Mouse (Mus musculus) ES-E14 (cell line): ENCODE results near the gene Ddx23. TPM values are rescaled to one million over a fixed set of nuclear protein-coding genes. Genes with fewer than 3 reads are reported as not detected.

ENCODE experiments used
- DNase-seq: peaks from one replicate; pipeline ENCODE4 v3.0.0-alpha.2; 2013; ENCODE audit warnings: low read depth, low spot score
- H3K27ac ChIP-seq: 2 replicates; pipeline ENCODE4 v1.5.1; 2012; ENCODE audit warnings: low read depth, mild to moderate bottlenecking, low read length, moderate library complexity, mixed read lengths; ENCODE audit not compliant: poor library complexity, insufficient read depth, severe bottlenecking
- H3K36me3 ChIP-seq: 2 replicates; pipeline ENCODE4 v1.6.1; 2012; ENCODE audit warnings: mild to moderate bottlenecking, low read length, moderate library complexity, mixed read lengths; ENCODE audit not compliant: control insufficient read depth, poor library complexity, insufficient read depth, severe bottlenecking
- H3K4me1 ChIP-seq, 2 experiments: fragments of 150-350 bp in 1 of 2; sonication (generic) in 1 of 2; 2 replicates each; pipeline ENCODE4 v1.6.1; 2012; ENCODE audit warnings: low read length in 2 of 2, mild to moderate bottlenecking in 1 of 2, mixed read lengths in 1 of 2; ENCODE audit not compliant: control insufficient read depth in 2 of 2, insufficient read depth in 2 of 2, poor library complexity in 1 of 2
- H3K4me3 ChIP-seq, 2 experiments: fragments of 150-350 bp in 1 of 2; sonication (generic) in 1 of 2; 2 replicates each; pipeline ENCODE4 v1.5.1; 2012; ENCODE audit warnings: low read length in 2 of 2, low read depth in 1 of 2, mild to moderate bottlenecking in 1 of 2, mixed read lengths in 1 of 2; ENCODE audit not compliant: insufficient read depth in 1 of 2, poor library complexity in 1 of 2, severe bottlenecking in 1 of 2
- H3K9ac ChIP-seq: 2 replicates; pipeline ENCODE4 v1.6.1; 2012; ENCODE audit warnings: low read depth, mild to moderate bottlenecking, low read length, mixed read lengths; ENCODE audit not compliant: poor library complexity, insufficient read depth, severe bottlenecking
- H3K9me3 ChIP-seq: fragments of 150-350 bp; sonication (generic); 2 replicates; pipeline ENCODE4 v1.6.1; 2012; ENCODE audit warnings: low read depth, mild to moderate bottlenecking, low read length; ENCODE audit not compliant: control insufficient read depth, insufficient read depth
- CHD2 ChIP-seq: IDR thresholded peaks from 2 replicates; pipeline ENCODE4 v1.6.1; 2014; ENCODE audit warnings: mild to moderate bottlenecking, low read depth, low read length, inconsistent platforms
- HCFC1 ChIP-seq: IDR thresholded peaks from 2 replicates; pipeline ENCODE4 v1.6.1; 2012; ENCODE audit warnings: low read length, inconsistent platforms, borderline replicate concordance; ENCODE audit not compliant: insufficient read depth
- MAFK ChIP-seq: IDR thresholded peaks from 2 replicates; pipeline ENCODE4 v1.6.1; 2014; ENCODE audit warnings: mild to moderate bottlenecking, low read depth, low read length, inconsistent platforms; ENCODE audit not compliant: insufficient read depth
- ZC3H11A ChIP-seq: IDR thresholded peaks from 2 replicates; pipeline ENCODE4 v1.6.1; 2012; ENCODE audit warnings: low read depth, mild to moderate bottlenecking, inconsistent platforms, low read length, borderline replicate concordance
- ZNF384 ChIP-seq: IDR thresholded peaks from 2 replicates; pipeline ENCODE4 v1.6.1; 2012; ENCODE audit warnings: low read depth, low read length, inconsistent platforms
- in situ Hi-C, 2 experiments: fragments of 600-800 bp; cut with MboI; formaldehyde crosslinking; loops; one replicate each; pipeline ENCODE4 v1.15.1; 2025; ENCODE audit warnings: low sequenced_read_pairs in 2 of 2, inconsistent platforms in 1 of 2; ENCODE audit not compliant: unreplicated experiment in 2 of 2
- total RNA-seq: library from RNA; depleted of rRNA; stranded (reverse); fragments of 300-350 nt; gene quantifications from 2 replicates; pipeline ENCODE4 v1.2.3, GENCODE M21; 2012

Gene Ddx23
- total RNA-seq, 1 experiment, result 147 TPM

DNA sequence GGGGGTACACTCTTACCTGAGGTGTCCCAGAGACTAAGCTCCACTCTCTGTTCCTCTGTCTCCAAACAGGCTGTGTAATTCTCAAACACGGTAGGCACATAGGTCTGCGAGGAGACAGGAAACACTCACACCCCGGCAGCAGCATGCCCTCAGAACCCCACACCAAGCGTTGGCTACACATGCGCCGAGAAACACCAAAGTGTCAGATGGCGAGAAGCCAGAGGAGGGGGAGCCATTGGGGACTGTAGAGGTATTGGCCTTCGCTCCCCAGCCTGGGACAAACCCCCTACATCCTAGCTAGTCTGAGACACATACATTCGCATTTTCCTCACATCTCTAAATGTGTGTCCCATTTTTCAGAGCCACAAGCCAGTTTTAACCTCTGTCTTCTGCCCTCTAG lies 13.8 kb upstream of the Ddx23 start:
- Histone ChIP-seq H3K9me3 (no peaks in the 10 kb centered on the region), H3K27ac (no peak overlapping the region), H3K4me3 (peak overlapping the region in 1 of 2 experiments; percentile 72; a peak in 1 of 4 replicates), H3K36me3 (peaks cover 2% of the 10 kb centered on the region; the same call in 1 of the 2 replicates), H3K9ac (no peak overlapping the region), H3K4me1 (peaks cover 2 to 13% of the 10 kb centered on the region in 2 experiments; a peak in 2 of 4 replicates)
- in situ Hi-C loops, result no loop called here
- no peak for DNase-seq
- TF ChIP-seq HCFC1 (no peak), CHD2 (no peak), MAFK (no peak), ZNF384 (no peak), ZC3H11A (no peak)

DNA sequence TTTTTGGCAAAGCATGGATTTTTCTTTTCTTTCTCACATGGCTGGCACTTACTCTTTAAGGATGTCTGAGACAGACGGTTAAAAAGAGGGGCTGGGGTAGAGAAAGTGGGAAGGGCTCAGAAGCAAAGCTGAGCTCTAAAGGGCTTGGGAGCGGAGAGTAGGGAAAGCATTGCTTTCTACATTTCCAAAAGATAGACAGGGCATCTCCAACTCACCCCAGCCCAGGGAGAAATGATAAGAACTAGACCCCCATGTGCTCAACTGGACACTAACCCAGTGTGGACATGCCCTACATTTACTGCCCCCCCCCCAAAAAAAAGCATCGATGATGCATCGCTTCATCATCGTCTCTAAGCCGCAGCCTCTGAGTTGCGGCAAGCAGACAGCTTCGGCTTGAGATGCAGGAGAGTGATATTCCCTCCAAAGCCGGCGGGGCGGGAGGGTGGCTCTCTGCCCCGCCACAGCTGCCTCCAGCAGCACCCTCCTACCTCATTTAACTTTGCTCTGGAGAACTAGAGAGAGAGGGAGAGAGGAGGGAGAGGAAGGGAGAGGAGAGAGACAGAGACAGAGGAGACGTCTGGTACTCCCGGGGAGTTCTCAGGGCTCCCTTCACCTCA lies 13.0 kb upstream of the Ddx23 start:
- H3K9ac ChIP-seq, result no peak overlapping the region; the same call in 1 of the 2 replicates
- H3K27ac ChIP-seq, result no peak overlapping the region
- DNase-seq, result no peak
- peaks cover 2 to 13% of the 10 kb centered on the region in 2 experiments; a peak in 2 of 4 replicates for H3K4me1 ChIP-seq
- H3K36me3 ChIP-seq, result peaks cover 2% of the 10 kb centered on the region; the same call in 1 of the 2 replicates
- no peaks in the 10 kb centered on the region for H3K9me3 ChIP-seq
- no peak overlapping the region; a peak in 1 of 4 replicates for H3K4me3 ChIP-seq
- in situ Hi-C loops, result no loop called here
- TF ChIP-seq ZC3H11A, result no peak
- no peak for TF ChIP-seq MAFK
- TF ChIP-seq ZNF384, result no peak
- no peak for TF ChIP-seq CHD2
- no peak for TF ChIP-seq HCFC1

DNA sequence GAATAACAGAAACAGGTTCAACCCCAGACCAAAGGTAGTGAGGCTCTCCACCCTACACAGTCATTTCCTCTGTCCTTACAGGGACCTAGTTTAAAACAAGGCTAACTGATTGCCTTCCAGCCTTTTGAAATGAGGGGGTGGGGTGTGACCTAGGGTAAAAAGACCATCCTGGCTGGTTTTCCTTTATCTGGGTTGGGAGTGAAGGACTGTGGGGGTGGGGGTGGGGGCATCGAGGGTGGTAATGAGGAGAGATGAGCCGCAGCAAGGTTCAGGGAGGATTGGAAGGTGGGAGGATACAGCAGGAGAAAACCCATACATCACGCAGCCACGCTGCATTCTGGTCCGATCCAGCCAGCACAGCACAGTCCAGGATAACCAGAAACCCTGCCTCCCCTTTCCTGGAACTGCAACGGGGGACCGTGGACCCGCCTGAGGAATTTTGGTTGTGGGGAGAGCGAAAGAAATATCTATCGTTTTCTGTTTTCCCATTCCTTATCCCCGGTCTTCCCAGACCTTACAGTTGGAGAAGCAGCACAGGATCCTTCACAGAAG lies 12.4 kb upstream of the Ddx23 start:
- no peak overlapping the region; the same call in 1 of the 2 replicates for H3K9ac ChIP-seq
- no peak for DNase-seq
- H3K36me3 ChIP-seq, result peaks cover 2% of the 10 kb centered on the region; the same call in 1 of the 2 replicates
- TF ChIP-seq ZC3H11A, result no peak
- no peak for TF ChIP-seq CHD2
- no peak for TF ChIP-seq HCFC1
- no peak for TF ChIP-seq MAFK
- TF ChIP-seq ZNF384, result no peak
- H3K9me3 ChIP-seq, result no peaks in the 10 kb centered on the region
- H3K4me3 ChIP-seq, result no peak overlapping the region
- H3K4me1 ChIP-seq, result peaks cover 2 to 13% of the 10 kb centered on the region in 2 experiments; a peak in 2 of 4 replicates
- in situ Hi-C loops, result no loop called here
- H3K27ac ChIP-seq, result no peak overlapping the region; the same call in 1 of the 2 replicates

DNA sequence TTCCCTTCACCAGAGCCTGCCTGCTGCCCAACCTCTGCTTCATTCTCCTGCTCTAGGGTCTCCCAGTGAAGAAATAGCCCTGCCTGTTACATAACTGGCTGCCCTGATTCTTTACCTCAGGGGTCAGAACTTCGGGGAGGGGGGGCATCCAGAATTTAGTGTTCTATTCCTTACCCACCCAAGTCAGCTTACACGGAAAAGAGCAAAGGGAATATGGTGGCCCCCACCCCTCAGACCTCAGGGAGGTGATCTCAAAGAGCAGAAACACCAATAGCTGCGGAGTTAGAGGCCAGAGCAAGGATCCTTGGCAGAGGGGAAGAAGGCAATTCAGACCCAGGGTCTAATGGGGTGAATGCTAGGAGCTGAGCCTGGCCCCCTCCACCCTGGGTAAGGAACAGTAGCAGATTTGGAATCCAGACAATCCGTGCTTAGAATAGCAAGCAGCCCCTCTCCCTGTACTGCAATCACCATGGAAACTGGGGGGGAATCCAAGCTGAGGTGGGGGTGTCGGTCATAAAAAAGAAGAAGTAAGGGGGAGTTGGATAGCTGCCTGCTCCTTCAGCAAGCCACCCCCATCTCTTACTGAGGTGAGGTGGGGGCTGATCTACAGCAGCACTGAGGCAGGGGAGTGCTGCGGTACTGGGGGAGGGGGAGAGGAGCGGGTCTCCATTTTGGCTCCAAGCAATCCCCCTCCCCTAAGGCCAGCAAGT lies 11.7 kb upstream of the Ddx23 start:
- peaks cover 2 to 13% of the 10 kb centered on the region in 2 experiments; a peak in 2 of 4 replicates for H3K4me1 ChIP-seq
- H3K4me3 ChIP-seq, result no peak overlapping the region
- H3K36me3 ChIP-seq, result peaks cover 2% of the 10 kb centered on the region; the same call in 1 of the 2 replicates
- H3K9ac ChIP-seq, result no peak overlapping the region
- no peak for DNase-seq
- no peak for TF ChIP-seq ZNF384
- no peak for TF ChIP-seq ZC3H11A
- TF ChIP-seq CHD2, result no peak
- TF ChIP-seq MAFK, result no peak
- no peak for TF ChIP-seq HCFC1
- no peak overlapping the region for H3K27ac ChIP-seq
- no peaks in the 10 kb centered on the region for H3K9me3 ChIP-seq
- in situ Hi-C loops, result no loop called here
